Mouse (Mus musculus): ENCODE measurements around the gene Odaph.

GRCm38 (mm10) chr5:92009827-92010226, 22.6 kb downstream of the Odaph start:
- TF ChIP-seq CTCF (IDR thresholded peaks at IDR 0.05; ENCODE audit: borderline replicate concordance, extremely low read depth, insufficient read depth, insufficient read length) (no peak), POLR2A (IDR thresholded peaks at IDR 0.05; ENCODE audit: borderline replicate concordance, extremely low read depth, insufficient read depth, insufficient read length, poor library complexity, severe bottlenecking) (no peak)
